Mouse (Mus musculus) midbrain, postnatal 0 days (tissue): ENCODE measurements around the gene Prickle4. TPM values are rescaled to one million over a fixed set of nuclear protein-coding genes. Genes with fewer than 3 reads are reported as not detected.

ENCODE experiments used
- ATAC-seq: fragments of 200-750 bp; cut with Nextera tagmentation; 2 replicates; pipeline ENCODE4 v1.8.0; 2017; ENCODE audit warnings: moderate number of reproducible peaks, mild to moderate bottlenecking, moderate TSS enrichment, moderate library complexity; ENCODE audit not compliant: low FRiP score
- DNase-seq: peaks from one replicate; pipeline ENCODE4 v3.0.0-alpha.2; 2015; ENCODE audit warnings: low spot score
- H3K27ac ChIP-seq: fragments of 300-500 bp; sonication (generic); 2 replicates; pipeline ENCODE4 v1.5.1; 2014; ENCODE audit warnings: low read depth, mild to moderate bottlenecking, low read length, mixed read lengths
- H3K27me3 ChIP-seq: fragments of 300-500 bp; sonication (generic); 2 replicates; pipeline ENCODE4 v1.6.1; 2014; ENCODE audit warnings: low read length, control low read depth, mixed read lengths; ENCODE audit not compliant: insufficient read depth
- H3K36me3 ChIP-seq: fragments of 300-500 bp; sonication (generic); 2 replicates; pipeline ENCODE4 v1.6.1; 2014; ENCODE audit warnings: low read length, control low read depth, mixed read lengths; ENCODE audit not compliant: insufficient read depth
- H3K4me1 ChIP-seq: fragments of 300-500 bp; sonication (generic); 2 replicates; pipeline ENCODE4 v1.6.1; 2014; ENCODE audit warnings: mild to moderate bottlenecking, control low read depth, antibody characterized with exemption, low read length, mixed read lengths; ENCODE audit not compliant: insufficient read depth
- H3K4me2 ChIP-seq: fragments of 300-500 bp; sonication (generic); 2 replicates; pipeline ENCODE4 v1.6.1; 2014; ENCODE audit warnings: low read depth, mild to moderate bottlenecking, low read length, mixed read lengths; ENCODE audit not compliant: poor library complexity, severe bottlenecking
- H3K4me3 ChIP-seq: fragments of 300-500 bp; sonication (generic); 2 replicates; pipeline ENCODE4 v1.5.1; 2014; ENCODE audit warnings: low read depth, mild to moderate bottlenecking, low read length, moderate library complexity
- H3K9ac ChIP-seq: fragments of 300-500 bp; sonication (generic); replicated peaks from 2 replicates; pipeline ENCODE4 v1.6.1; 2014; ENCODE audit warnings: mild to moderate bottlenecking, low read length, moderate library complexity, mixed read lengths; ENCODE audit not compliant: poor library complexity, severe bottlenecking
- H3K9me3 ChIP-seq: fragments of 300-500 bp; sonication (generic); 2 replicates; pipeline ENCODE4 v1.6.1; 2016; ENCODE audit warnings: low read length, control low read depth
- CTCF ChIP-seq: IDR thresholded peaks from 2 replicates; pipeline ENCODE4 v1.5.1; 2016; ENCODE audit warnings: antibody characterized with exemption, mild to moderate bottlenecking
- WGBS: fragments of 180-500 bp; shearing (Covaris S2); extraction: QIAGEN DNeasy Blood & Tissue Kit; methylation state at CpG from one replicate; pipeline ENCODE4 v1.1.7; 2014; 5-methylcytosine and 5-hydroxymethylcytosine counted together
- polyA plus RNA-seq: library from polyadenylated mRNA; unstranded; fragments of >200 nt; fragmentation: Nextera tagmentation; extraction: Ambion mirVana; gene quantifications from 2 replicates; pipeline ENCODE4 v1.2.1, GENCODE M21; 2015
- total RNA-seq: library from RNA; depleted of rRNA; stranded (reverse); fragments of >200 nt; gene quantifications from 2 replicates; pipeline ENCODE4 v1.2.3, GENCODE M21; 2014

The Prickle4 gene
- total and polyA plus RNA-seq, 2 experiments from 2014 or later = 2.2 to 3.2 TPM

DNA sequence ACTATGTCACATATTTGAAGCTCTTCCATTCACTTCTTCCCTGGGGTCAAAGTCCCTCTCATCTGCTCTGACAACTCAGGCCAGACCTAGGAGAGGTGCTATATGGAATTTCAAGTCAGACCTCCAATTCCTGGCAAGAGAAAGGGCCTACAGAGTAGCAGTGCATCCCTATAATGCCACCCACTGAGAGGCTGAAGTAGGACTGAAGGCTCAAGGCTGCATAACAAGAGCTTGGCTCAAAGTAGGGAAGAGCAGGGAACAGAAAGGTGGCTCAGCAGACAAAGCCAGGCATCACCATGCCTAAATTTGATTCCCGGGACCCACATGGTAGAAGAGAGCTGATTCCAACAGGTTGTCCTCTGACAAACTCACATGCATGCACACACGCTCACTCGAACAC, 2.9 kb downstream of the Prickle4 start:
- Histone ChIP-seq H3K27ac (no peak overlapping the region), H3K4me1 (peaks cover 5% of the 10 kb centered on the region; the same call in 1 of the 2 replicates), H3K9ac (no peak overlapping the region), H3K4me3 (no peak overlapping the region), H3K36me3 (no peaks in the 10 kb centered on the region), H3K9me3 (no peaks in the 10 kb centered on the region), H3K4me2 (no peak overlapping the region), H3K27me3 (no peaks in the 10 kb centered on the region)
- ATAC-seq (no peak), DNase-seq (no peak)
- no peak for TF ChIP-seq CTCF
- WGBS = 90% methylated on average over 3 of the region's 3 CpGs

DNA sequence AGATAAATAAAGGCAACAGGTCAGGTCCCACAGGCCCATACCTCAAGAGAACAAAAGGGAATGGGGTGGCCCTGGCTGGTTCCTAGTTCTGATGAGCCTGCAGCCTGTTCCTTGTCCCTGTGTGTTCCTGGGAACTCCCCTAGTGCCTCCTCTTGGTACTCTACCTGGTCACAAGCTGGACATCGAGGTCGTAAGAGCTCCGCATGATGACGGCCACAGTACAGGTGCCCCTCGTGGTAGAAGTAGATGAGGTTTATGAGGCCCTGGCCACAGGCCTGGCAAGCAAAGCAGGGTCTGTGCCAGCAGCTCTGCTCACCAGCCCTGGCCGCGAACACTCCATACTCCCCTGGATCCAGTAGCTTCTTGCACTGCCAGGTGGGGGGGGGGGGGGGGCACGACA, 4.6 kb downstream of the Prickle4 start:
- H3K9ac ChIP-seq = no peak overlapping the region
- H3K4me2 ChIP-seq = peak overlapping the region; percentile 89
- H3K9me3 ChIP-seq = no peaks in the 10 kb centered on the region
- peak overlapping the region; percentile 74 for H3K4me3 ChIP-seq
- ATAC-seq (no peak), DNase-seq (no peak)
- no peak overlapping the region for H3K27ac ChIP-seq
- no peak for TF ChIP-seq CTCF
- no peaks in the 10 kb centered on the region for H3K27me3 ChIP-seq
- 84% methylated on average over 8 of the region's 8 CpGs for WGBS
- no peaks in the 10 kb centered on the region for H3K36me3 ChIP-seq
- peaks cover 5% of the 10 kb centered on the region; the same call in 1 of the 2 replicates for H3K4me1 ChIP-seq

DNA sequence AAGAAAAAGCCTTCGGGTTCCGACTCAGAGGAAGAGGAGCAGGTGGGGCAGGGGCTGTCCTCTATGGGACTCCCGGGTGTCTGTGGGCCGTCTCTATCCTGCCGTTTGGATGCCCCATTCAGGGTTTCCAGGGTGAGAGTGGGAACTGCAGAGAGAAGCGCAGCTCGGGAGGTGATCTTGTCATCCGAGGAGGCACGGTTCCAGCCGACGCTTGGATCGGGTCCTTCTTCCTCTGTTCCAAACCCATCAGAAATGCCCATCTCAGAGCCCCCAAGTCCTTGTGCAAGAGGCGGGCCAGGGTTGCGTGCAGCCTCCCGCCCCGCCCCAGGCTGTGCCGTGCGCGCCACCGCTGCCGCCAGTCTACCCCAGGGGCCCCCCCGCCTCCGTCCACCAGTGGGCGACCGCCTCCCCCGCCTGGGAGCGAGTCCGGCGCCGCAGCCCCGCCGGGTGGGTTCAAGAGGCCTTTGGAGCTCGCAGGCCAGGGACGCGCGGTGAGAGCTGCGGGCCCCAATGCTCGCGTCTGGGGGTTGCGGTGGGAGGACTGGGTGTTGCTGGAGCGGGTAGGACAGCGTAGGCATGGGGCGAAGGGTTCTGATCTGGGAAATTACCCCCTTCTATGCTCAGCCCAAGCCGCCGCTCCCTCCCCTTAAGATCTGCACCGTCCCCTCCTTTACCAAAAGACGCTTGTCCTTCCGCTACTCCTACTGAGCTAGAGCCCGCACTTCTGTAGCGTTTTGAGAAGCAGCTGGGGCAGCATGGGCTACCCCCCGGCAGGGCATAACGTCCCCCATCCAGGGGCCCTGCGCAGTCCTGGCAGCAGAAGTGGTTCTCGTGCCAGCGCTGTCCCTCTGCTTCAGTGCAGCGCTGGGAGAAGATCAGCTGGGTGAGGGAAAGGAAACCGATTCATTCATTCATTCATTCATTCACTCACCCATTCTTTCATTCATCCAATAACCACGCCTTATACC, 5.6 kb downstream of the Prickle4 start, which contains the start of gene Frs3:
TSS of gene Frs3 (plus strand) at position 423 of the 968 bp plus-strand sequence.
- ATAC-seq (peak; percentile 74), DNase-seq (peak; percentile 79)

DNA sequence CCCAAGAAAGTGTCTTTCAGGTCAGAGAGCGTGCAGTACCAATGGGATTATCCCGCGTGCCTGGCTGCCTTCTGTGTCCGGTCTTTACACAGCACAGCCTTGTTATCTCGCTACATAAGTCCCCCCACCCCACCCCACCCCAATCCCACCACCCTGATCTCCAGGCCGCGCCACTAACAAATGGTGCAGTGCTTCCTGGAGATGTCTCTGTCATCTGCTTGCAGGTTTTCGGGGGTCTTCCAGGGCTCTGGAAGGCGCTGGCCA, 6.3 kb downstream of the Prickle4 start, which contains the start of gene Tomm6:
TSS of gene Tomm6 (minus strand) at position 43 of the 264 bp plus-strand sequence.
- Histone ChIP-seq H3K4me2 (peak within 1 kb of the TSS; percentile 89), H3K27me3 (no peaks in the 10 kb centered on the region), H3K36me3 (peaks cover 12% of the 10 kb centered on the region; the same call in 1 of the 2 replicates), H3K27ac (peak within 1 kb of the TSS; percentile 88), H3K4me3 (peak within 1 kb of the TSS; percentile 74), H3K4me1 (peaks cover 5% of the 10 kb centered on the region; the same call in 1 of the 2 replicates), H3K9me3 (no peaks in the 10 kb centered on the region), H3K9ac (peak within 1 kb of the TSS; percentile 86)
- DNase-seq (no peak), ATAC-seq (no peak)
- TF ChIP-seq CTCF = no peak
- WGBS = 2% methylated on average over 9 of the region's 9 CpGs

More for the DNA sequence above, 5.6 kb downstream of the Prickle4 start, which contains the start of gene Frs3:
- peak within 1 kb of the TSS; percentile 89 for H3K4me2 ChIP-seq
- peaks cover 5% of the 10 kb centered on the region; the same call in 1 of the 2 replicates for H3K4me1 ChIP-seq
- H3K27me3 ChIP-seq = no peaks in the 10 kb centered on the region
- H3K27ac ChIP-seq = peak within 1 kb of the TSS; percentile 88
- WGBS = under 1% methylated on average over 53 of the region's 58 CpGs
- H3K9me3 ChIP-seq = no peaks in the 10 kb centered on the region
- peak within 1 kb of the TSS; percentile 74 for H3K4me3 ChIP-seq
- peak; percentile 31 for TF ChIP-seq CTCF
- H3K36me3 ChIP-seq = peaks cover 6% of the 10 kb centered on the region; the same call in 1 of the 2 replicates
- H3K9ac ChIP-seq = peak within 1 kb of the TSS; percentile 86

DNA sequence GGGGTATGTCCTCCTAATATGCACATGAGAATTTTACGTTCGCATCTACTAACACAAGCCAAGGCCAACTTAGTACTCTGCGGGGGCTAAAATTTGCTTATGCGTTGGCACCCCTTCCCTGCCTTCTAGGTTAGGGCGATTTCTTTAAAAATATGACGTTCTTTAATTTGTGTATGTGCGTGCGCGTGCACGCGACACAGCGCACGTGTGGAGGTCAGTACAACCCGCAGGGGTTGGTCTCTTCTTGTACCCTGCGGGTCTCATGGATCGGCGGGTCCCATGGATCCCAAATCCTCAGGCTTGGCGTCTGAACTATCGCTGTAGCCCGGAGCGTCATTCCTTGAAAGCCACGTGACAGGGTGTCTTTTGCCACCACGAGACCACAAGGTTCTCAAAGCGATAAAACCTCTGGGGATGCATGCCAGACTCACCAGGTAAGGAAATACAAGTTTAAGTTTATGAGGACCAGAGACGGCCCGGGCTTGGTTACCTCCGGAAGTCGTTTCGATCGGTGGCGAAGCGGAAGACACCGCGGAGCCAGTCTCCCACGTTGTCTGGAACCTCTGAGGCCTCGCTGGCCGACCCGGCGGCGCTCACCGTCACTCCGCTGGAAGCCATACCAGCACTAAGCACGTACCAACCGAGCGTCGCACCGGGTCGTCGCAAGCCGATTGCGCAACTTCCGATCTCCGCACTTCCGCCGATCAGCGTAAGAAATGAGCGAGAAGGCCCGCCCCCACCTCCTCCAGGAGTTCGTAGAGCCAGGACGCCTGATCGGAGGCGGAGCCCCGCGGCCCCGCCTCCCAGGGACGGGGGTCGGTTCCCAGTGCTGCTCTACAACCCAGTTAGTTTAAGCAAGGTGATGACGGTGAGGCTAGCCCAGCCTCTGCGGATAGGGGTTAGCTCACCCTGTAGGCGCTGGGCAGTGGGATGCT, 6.9 kb downstream of the Prickle4 start:
- H3K4me1 ChIP-seq = peaks cover 5% of the 10 kb centered on the region; the same call in 1 of the 2 replicates
- H3K9ac ChIP-seq = peak overlapping the region; percentile 86
- whole genome bisulfite sequencing = 1% methylated on average over 68 of the region's 70 CpGs
- H3K4me2 ChIP-seq = peak overlapping the region; percentile 89
- H3K4me3 ChIP-seq = peak overlapping the region; percentile 74
- H3K9me3 ChIP-seq = no peaks in the 10 kb centered on the region
- peak overlapping the region; percentile 88 for H3K27ac ChIP-seq
- DNase-seq (peak; percentile 98), ATAC-seq (peak; percentile 88)
- TF ChIP-seq CTCF = no peak
- peaks cover 13% of the 10 kb centered on the region; the same call in 1 of the 2 replicates for H3K36me3 ChIP-seq
- H3K27me3 ChIP-seq = no peaks in the 10 kb centered on the region
